Mouse (Mus musculus) MEL (cell line): ENCODE data around the gene Frs2.

Source experiments
- CHD1 ChIP-seq: IDR thresholded peaks from 2 replicates; pipeline ENCODE4 v1.6.1; 2012; ENCODE audit warnings: low read depth, mild to moderate bottlenecking, inconsistent platforms, low read length, improper control_type of control experiment
- CTCF ChIP-seq, 3 experiments: IDR thresholded peaks in 2 of 3; conservative IDR thresholded peaks in 1 of 3; 2 replicates each; pipeline ENCODE4 v1.5.1; 2011 to 2012; ENCODE audit warnings: low read length in 3 of 3, low read depth in 2 of 3, mild to moderate bottlenecking in 2 of 3, improper control_type of control experiment in 1 of 3, inconsistent platforms in 1 of 3, mixed read lengths in 1 of 3, moderate library complexity in 1 of 3; ENCODE audit not compliant: control insufficient read depth in 1 of 3, insufficient read depth in 1 of 3, poor library complexity in 1 of 3, severe bottlenecking in 1 of 3
- EP300 ChIP-seq, 2 experiments: IDR thresholded peaks; 2 replicates each; pipeline ENCODE4 v1.6.1; 2011; ENCODE audit warnings: improper control_type of control experiment in 2 of 2, low read length in 2 of 2, low read depth in 1 of 2, mild to moderate bottlenecking in 1 of 2
- GATA1 ChIP-seq: IDR thresholded peaks from 2 replicates; pipeline ENCODE4 v1.6.1; 2011; ENCODE audit warnings: low read depth, low read length, improper control_type of control experiment
- KAT2A ChIP-seq: conservative IDR thresholded peaks from 2 replicates; pipeline ENCODE4 v1.6.1; 2012; ENCODE audit warnings: low read depth, low read length, improper control_type of control experiment, inconsistent platforms
- MAX ChIP-seq: IDR thresholded peaks from 2 replicates; pipeline ENCODE4 v1.6.1; 2011; ENCODE audit warnings: low read length, improper control_type of control experiment
- MYB ChIP-seq: IDR thresholded peaks from 2 replicates; pipeline ENCODE4 v1.6.1; 2011; ENCODE audit warnings: mild to moderate bottlenecking, low read depth, low read length, improper control_type of control experiment
- POLR2A ChIP-seq, 2 experiments: IDR thresholded peaks; 2 replicates each; pipeline ENCODE4 v1.6.1; 2011 to 2012; ENCODE audit warnings: low read length in 2 of 2, mild to moderate bottlenecking in 2 of 2, control low read depth in 1 of 2, improper control_type of control experiment in 1 of 2, low read depth in 1 of 2, moderate library complexity in 1 of 2; ENCODE audit not compliant: control insufficient read depth in 1 of 2, insufficient read depth in 1 of 2, poor library complexity in 1 of 2
- POLR2AphosphoS2 ChIP-seq: IDR thresholded peaks from 2 replicates; pipeline ENCODE4 v1.6.1; 2011; ENCODE audit warnings: low read length, improper control_type of control experiment
- SIN3A ChIP-seq: IDR thresholded peaks from 2 replicates; pipeline ENCODE4 v1.6.1; 2012; ENCODE audit warnings: low read length, improper control_type of control experiment, inconsistent platforms
- TAL1 ChIP-seq: IDR thresholded peaks from 2 replicates; pipeline ENCODE4 v1.6.1; 2012; ENCODE audit warnings: mild to moderate bottlenecking, inconsistent platforms, low read length, moderate library complexity, mixed read lengths
- ZC3H11A ChIP-seq: IDR thresholded peaks from 2 replicates; pipeline ENCODE4 v1.6.1; 2012; ENCODE audit warnings: low read depth, mild to moderate bottlenecking, inconsistent platforms, low read length, improper control_type of control experiment
- ZKSCAN1 ChIP-seq: IDR thresholded peaks from 2 replicates; pipeline ENCODE4 v1.6.1; 2012; ENCODE audit warnings: low read depth, mild to moderate bottlenecking, inconsistent platforms, low read length, improper control_type of control experiment, moderate library complexity

DNA sequence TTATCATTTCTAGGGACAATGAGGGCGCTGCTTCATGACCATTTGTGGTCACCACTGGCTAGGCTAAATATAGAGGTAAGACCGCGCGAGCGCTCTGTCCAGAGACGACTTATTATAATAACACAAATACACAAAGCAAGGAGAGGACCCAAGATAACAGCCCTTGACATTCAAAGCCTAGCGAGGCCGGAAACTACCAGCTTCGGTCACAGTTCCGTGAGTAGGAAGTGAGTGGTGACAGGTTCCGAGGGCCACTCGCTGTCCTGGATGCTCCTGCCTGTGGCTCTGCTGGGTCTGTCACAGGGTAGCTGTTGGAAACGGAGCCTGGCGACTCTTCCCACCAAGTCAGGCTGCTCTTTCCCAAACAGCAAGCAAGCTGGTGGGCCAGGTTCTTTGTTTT, 106.0 kb downstream of the Frs2 start:
- no peak for TF ChIP-seq MAX
- no peak for TF ChIP-seq POLR2AphosphoS2
- TF ChIP-seq SIN3A, result no peak
- no peak for TF ChIP-seq KAT2A
- no peak for TF ChIP-seq TAL1
- TF ChIP-seq GATA1, result no peak
- TF ChIP-seq CTCF (IDR thresholded peaks at IDR 0.05 in 2 of 3, conservative IDR thresholded peaks at IDR 0.05 in 1 of 3; ENCODE audit: control insufficient read depth in 1 of 3, insufficient read depth in 1 of 3, low read depth in 2 of 3, low read length in 3 of 3, poor library complexity in 1 of 3, severe bottlenecking in 1 of 3), result no peak
- no peak for TF ChIP-seq POLR2A (IDR thresholded peaks at IDR 0.05; ENCODE audit: control insufficient read depth in 1 of 2, insufficient read depth in 1 of 2, low read depth in 1 of 2, low read length in 2 of 2, poor library complexity in 1 of 2)
- no peak for TF ChIP-seq ZC3H11A
- no peak for TF ChIP-seq ZKSCAN1
- TF ChIP-seq MYB, result no peak
- no peak for TF ChIP-seq EP300 (IDR thresholded peaks at IDR 0.05; ENCODE audit: low read depth in 1 of 2, low read length in 2 of 2)
- no peak for TF ChIP-seq CHD1
